Mouse (Mus musculus): ENCODE measurements around the gene Crim1.

DNA sequence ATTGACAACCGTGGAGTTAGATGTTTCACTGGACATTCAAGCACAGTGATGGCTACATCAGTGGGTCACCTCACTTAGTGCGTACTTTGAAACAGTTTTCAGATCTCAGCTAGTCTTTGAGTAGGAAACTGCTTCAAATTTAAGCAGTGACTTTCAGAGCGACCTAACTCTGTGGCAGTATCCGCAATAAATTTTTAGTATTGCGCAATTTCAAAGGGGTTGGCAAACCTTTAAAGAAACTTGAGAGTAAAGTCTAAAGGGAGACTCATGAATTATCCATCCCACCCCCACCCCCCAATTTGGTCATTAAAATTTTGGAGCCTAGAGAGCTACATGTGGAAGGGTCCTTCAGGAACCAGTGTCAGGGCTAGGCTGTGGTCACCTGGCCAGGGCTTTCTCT, 31.5 kb downstream of the Crim1 start:
- TF ChIP-seq CTCF (IDR thresholded peaks at IDR 0.05; ENCODE audit: borderline replicate concordance, control insufficient read depth, extremely low read depth, insufficient read depth, low read length, poor library complexity), result no peak
- TF ChIP-seq POLR2A (IDR thresholded peaks at IDR 0.05; ENCODE audit: control insufficient read depth, extremely low read depth, insufficient read depth, low read length, poor library complexity), result no peak
